Mouse (Mus musculus): ENCODE measurements around the gene Rab3ip. TPM values are rescaled to one million over a fixed set of nuclear protein-coding genes. Genes with fewer than 3 reads are reported as not detected.

Rab3ip gene
- polyA plus RNA-seq, 1 experiment from 2014 or later = 15.5 TPM

- 57% methylated on average over 15 of the region's 15 CpGs for whole genome bisulfite sequencing (ENCODE audit: insufficient replicate concordance)
- H3K4me3 ChIP-seq (ENCODE audit: low read depth, low read length) = peak overlapping the region; percentile 27
- H3K27ac ChIP-seq (ENCODE audit: low read depth) = peak overlapping the region; percentile 79
These were observed 41.5 kb downstream of the Rab3ip start for GRCm38 (mm10) chr10:116908901-116909642.

DNA sequence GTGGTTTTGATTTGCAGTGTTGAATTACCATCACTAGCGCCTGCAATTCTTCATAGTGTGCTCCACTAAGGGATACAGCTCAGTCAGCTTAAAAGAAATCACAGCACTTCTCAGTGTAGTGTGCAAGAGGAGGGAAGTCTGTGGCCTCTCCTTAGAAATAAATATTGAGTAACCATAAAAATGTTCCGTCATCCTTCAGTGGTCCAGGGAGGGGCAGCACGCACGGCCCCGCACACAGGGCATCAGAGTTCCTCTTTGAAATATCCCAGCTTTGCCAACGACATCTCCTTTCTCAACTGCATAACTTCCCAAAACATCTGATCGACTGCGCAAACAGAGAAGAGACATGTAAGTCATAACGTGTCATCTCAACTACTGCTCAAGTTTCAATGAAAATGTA is 43.8 kb downstream of the Rab3ip start:
- H3K9ac ChIP-seq (replicated peaks) = no peak overlapping the region
- no peaks in the 10 kb centered on the region for H3K27me3 ChIP-seq (ENCODE audit: insufficient read depth, low read length)
- WGBS (ENCODE audit: insufficient replicate concordance) = 79% methylated on average over 9 of the region's 9 CpGs
- TF ChIP-seq EP300 (IDR thresholded peaks at IDR 0.05; ENCODE audit: low read depth) (no peak), CTCF (IDR thresholded peaks at IDR 0.05; ENCODE audit: low read depth) (no peak)
- no peaks in the 10 kb centered on the region for H3K9me3 ChIP-seq (ENCODE audit: low read length)
- ATAC-seq = no peak
- peaks cover 31% of the 10 kb centered on the region for H3K36me3 ChIP-seq (replicated peaks; ENCODE audit: insufficient read depth, low read length)
- no peak overlapping the region for H3K4me2 ChIP-seq (ENCODE audit: low read depth, low read length)
- no peak overlapping the region for H3K27ac ChIP-seq (ENCODE audit: low read depth)
- H3K4me1 ChIP-seq (ENCODE audit: insufficient read depth) = no peaks in the 10 kb centered on the region
- no peak overlapping the region for H3K4me3 ChIP-seq (ENCODE audit: low read depth, low read length)
- DNase-seq = no peak

More at GRCm38 (mm10) chr10:116908901-116909642, 41.5 kb downstream of the Rab3ip start:
- Histone ChIP-seq H3K4me1 (ENCODE audit: insufficient read depth) (no peaks in the 10 kb centered on the region), H3K36me3 (replicated peaks; ENCODE audit: insufficient read depth, low read length) (peaks cover 33% of the 10 kb centered on the region), H3K9ac (replicated peaks) (no peak overlapping the region), H3K27me3 (ENCODE audit: insufficient read depth, low read length) (no peaks in the 10 kb centered on the region), H3K4me2 (ENCODE audit: low read depth, low read length) (peak overlapping the region; percentile 49), H3K9me3 (ENCODE audit: low read length) (no peaks in the 10 kb centered on the region)
- ATAC-seq (peak; percentile 95), DNase-seq (peak; percentile 68)
- TF ChIP-seq EP300 (IDR thresholded peaks at IDR 0.05; ENCODE audit: low read depth) = no peak
- TF ChIP-seq CTCF (IDR thresholded peaks at IDR 0.05; ENCODE audit: low read depth) = no peak

- Histone ChIP-seq H3K9ac (replicated peaks) (no peak overlapping the region), H3K36me3 (replicated peaks; ENCODE audit: insufficient read depth, low read length) (peaks cover 17% of the 10 kb centered on the region), H3K9me3 (ENCODE audit: low read length) (no peaks in the 10 kb centered on the region), H3K4me2 (ENCODE audit: low read depth, low read length) (no peak overlapping the region), H3K4me3 (ENCODE audit: low read depth, low read length) (no peak overlapping the region), H3K4me1 (ENCODE audit: insufficient read depth) (no peaks in the 10 kb centered on the region), H3K27me3 (ENCODE audit: insufficient read depth, low read length) (no peaks in the 10 kb centered on the region), H3K27ac (ENCODE audit: low read depth) (no peak overlapping the region)
- no peak for TF ChIP-seq CTCF (IDR thresholded peaks at IDR 0.05; ENCODE audit: low read depth)
- no peak for TF ChIP-seq EP300 (IDR thresholded peaks at IDR 0.05; ENCODE audit: low read depth)
- peak; percentile 62 for ATAC-seq
- peak; percentile 26 for DNase-seq
- 65% methylated on average over 10 of the region's 10 CpGs for WGBS (ENCODE audit: insufficient replicate concordance)
These were observed 46.1 kb downstream of the Rab3ip start for GRCm38 (mm10) chr10:116904503-116904908.

GRCm38 (mm10) chr10:116896336-116897177 is 54.0 kb downstream of the Rab3ip start, which contains the start of gene Myrfl:
Myrfl (minus strand) TSS chr10:116896919.
- Histone ChIP-seq H3K36me3 (replicated peaks; ENCODE audit: insufficient read depth, low read length) (no peaks in the 10 kb centered on the region), H3K27me3 (ENCODE audit: insufficient read depth, low read length) (no peaks in the 10 kb centered on the region), H3K4me1 (ENCODE audit: insufficient read depth) (no peaks in the 10 kb centered on the region; the same call in 1 of the 2 replicates), H3K4me3 (ENCODE audit: low read depth, low read length) (no peak within 1 kb of the TSS), H3K27ac (ENCODE audit: low read depth) (no peak within 1 kb of the TSS), H3K9ac (replicated peaks) (no peak within 1 kb of the TSS), H3K9me3 (ENCODE audit: low read length) (no peaks in the 10 kb centered on the region), H3K4me2 (ENCODE audit: low read depth, low read length) (no peak within 1 kb of the TSS)
- ATAC-seq (no peak), DNase-seq (no peak)
- TF ChIP-seq CTCF (IDR thresholded peaks at IDR 0.05; ENCODE audit: low read depth) (no peak), EP300 (IDR thresholded peaks at IDR 0.05; ENCODE audit: low read depth) (no peak)
- WGBS (ENCODE audit: insufficient replicate concordance) = 70% methylated on average over 17 of the region's 17 CpGs

DNA sequence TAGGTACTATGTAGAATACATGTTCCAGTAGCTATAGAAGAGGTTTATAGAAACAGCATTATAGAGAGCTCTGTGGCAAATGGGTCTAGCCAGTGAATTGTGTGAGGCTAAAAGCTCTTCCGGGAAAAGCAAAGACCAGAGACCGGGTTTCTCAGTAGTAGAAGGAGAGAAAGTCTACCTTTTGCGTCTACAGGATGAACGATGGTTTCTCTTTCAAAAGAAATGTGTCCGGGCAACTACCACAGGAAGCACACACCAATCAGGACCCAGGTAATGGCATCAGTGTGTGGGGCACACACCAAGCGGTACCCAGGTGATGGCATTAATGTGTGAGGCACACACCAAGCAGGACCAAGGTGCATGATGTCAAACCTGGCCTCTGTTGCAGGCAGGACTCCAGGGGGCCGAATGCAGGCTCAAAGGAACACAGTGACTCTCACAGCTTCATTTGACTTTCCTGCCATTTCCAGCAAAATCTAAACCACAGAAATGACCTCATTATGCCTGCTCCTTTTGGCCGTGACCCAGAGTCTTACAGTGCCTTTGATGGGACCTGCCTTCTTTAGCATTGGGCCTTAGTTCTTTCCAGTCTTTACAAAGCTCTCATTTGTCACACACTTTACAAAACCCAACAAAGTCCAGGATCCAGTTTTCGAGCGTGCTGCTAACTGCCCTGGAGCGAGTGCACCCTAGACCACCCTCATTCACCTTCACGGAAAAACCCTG is 55.3 kb downstream of the Rab3ip start:
- Histone ChIP-seq H3K4me3 (ENCODE audit: low read depth, low read length) (no peak overlapping the region), H3K9me3 (ENCODE audit: low read length) (no peaks in the 10 kb centered on the region), H3K4me2 (ENCODE audit: low read depth, low read length) (no peak overlapping the region), H3K4me1 (ENCODE audit: insufficient read depth) (no peaks in the 10 kb centered on the region; the same call in 1 of the 2 replicates), H3K27me3 (ENCODE audit: insufficient read depth, low read length) (no peaks in the 10 kb centered on the region), H3K27ac (ENCODE audit: low read depth) (no peak overlapping the region), H3K9ac (replicated peaks) (no peak overlapping the region), H3K36me3 (replicated peaks; ENCODE audit: insufficient read depth, low read length) (no peaks in the 10 kb centered on the region)
- ATAC-seq (no peak), DNase-seq (no peak)
- TF ChIP-seq EP300 (IDR thresholded peaks at IDR 0.05; ENCODE audit: low read depth) (no peak), CTCF (IDR thresholded peaks at IDR 0.05; ENCODE audit: low read depth) (no peak)
- 82% methylated on average over 12 of the region's 12 CpGs for WGBS (ENCODE audit: insufficient replicate concordance)
